Mouse (Mus musculus) frontal cortex, adult 2 months (tissue): ENCODE measurements around the gene Ptbp3. TPM values are rescaled to one million over a fixed set of nuclear protein-coding genes. Genes with fewer than 3 reads are reported as not detected.

ENCODE experiments used
- DNase-seq, 2 experiments: peaks; one replicate each; pipeline ENCODE4 v3.0.0; 2022; ENCODE audit warnings: low spot score in 1 of 2; ENCODE audit errors: extremely low spot score in 1 of 2
- polyA plus RNA-seq: library from polyadenylated mRNA; depleted of rRNA; stranded (reverse); fragments of >200 nt; gene quantifications from 2 replicates; pipeline ENCODE4 v1.2.3, GENCODE M21; 2012

The Ptbp3 gene
- polyA plus RNA-seq, 1 experiment = 11.4 TPM

DNA sequence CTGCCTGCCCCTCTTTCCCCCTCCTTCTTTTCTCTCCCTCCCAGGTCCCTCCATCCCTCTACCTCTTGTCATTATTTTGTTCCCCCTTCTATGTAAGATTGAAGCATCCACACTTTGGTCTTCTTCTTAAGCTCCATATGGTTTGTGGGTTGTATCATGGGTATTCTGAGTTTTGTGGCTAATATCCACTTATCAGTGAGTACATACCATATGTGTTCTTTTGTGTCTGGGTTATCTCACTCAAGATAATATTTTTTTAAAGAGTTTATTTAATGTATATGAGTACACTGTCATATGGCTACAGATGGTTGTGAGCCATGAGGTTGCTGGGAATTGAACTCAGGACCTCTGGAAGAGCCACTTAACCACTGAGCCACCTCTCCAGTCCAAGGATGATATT is 38.8 kb downstream of the Ptbp3 start:
- DNase-seq = no peak

DNA sequence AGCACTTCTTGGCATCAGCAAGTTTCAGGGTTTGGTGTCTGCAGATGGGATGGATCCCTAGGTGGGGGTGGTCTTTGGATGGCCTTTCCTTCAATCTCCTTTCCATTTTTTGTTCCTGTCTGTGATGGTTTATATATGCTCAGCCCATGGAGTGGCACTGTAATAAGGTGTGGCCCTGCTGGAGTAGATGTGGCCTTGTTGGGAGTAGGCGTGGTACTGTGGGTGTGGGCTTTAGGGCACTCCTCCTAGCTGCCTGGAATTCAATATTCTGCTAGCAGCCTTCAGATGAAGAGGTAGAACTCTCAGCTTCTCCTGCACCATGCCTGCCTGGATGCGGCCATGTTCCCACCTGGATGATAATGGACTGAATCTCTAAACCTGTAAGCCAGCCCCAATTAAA is 39.6 kb downstream of the Ptbp3 start:
- no peak for DNase-seq

DNA sequence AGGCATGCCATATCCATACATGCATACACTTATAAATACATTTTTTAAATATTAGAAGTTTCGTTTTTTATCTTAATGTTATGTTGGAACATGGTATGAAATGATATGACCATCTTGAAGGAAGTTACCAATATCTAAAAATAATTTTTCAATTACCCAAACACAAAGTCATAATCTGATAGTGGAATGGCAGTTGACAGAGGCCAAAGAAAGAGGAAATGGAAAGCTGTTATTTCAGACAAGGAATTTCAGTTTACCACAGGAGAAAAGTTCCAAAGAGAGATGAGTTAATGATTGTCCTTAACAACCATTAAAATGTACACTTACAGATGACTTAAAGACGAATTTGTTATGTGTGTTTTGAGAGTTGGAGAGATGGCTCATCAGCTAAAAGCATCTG is 41.4 kb downstream of the Ptbp3 start:
- no peak for DNase-seq

DNA sequence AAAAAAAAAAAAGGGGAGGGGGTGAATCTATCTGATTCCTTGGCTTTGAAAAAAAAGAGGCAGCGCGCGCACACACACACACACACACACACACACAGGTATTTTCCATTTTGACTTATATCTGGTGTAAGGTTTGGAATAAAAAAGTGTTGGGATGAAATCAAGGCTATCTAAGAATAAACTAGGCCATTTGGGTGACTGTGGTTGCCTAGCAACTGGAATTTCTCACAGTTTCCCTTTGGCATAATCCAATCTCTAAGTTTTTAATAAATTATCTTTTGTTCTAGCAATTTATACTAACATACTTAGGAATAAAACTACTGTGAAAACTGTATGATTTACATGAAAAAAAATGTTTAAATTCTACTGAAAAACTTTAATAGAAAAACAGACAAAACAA is 42.5 kb downstream of the Ptbp3 start:
- peak in 1 of 2 experiments; percentile 26 for DNase-seq

DNA sequence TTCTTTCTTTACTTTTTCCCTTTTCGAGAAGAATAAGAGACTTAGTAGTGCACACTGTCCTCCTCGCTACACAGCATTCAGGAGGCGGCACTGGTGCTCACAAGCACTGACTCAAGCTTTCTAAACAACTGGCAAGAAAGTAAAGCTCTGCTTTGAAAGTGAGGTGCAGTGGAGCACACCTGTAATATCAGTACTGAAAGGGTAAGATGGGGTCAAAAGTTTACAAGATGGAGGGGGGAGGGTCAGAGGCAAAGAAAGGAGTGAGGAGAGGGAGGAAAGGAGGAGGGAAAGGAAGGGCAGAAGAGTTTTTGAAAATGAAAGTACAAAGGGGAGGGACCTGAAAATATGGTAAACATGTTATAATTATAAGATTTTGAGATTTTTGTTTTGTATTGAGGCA is 43.7 kb downstream of the Ptbp3 start:
- DNase-seq = no peak

DNA sequence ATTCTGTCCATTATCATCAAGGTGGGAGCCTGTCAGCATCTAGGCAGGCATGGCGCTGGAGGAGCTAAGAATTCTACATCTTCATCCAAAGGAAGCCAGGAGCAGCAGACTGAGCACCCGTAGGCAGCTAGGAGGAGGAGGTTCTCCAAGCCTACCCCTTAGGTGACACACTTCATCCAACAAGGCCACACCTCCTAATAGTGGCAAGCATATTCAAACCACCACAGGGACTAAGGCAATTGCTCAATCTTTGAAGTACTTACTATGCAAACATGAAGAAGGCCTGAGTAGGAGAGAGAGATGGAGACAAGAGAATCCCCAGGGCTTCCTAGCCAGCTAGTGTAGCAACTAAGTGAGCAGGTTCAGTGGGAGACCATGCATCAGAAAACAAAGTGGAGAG is 58.1 kb downstream of the Ptbp3 start:
- DNase-seq = no peak

DNA sequence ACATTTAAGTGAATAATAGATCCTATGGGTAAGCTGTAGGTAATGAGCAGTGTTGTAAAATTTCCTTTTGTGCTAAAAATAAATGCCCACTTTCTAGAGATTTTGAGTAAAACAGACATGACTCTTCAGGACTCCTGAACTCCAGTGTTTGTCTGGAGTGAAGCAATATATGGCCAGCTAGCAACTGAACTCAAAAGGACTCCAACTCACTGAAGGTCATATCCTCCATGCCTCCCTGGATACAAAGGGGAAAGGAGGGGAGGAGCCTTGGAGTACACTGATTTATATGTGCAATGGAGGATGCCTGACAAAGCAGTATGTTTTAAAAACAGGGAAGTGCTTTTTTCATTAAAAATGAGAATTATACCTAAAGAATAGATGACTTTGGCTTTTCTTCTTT is 77.9 kb downstream of the Ptbp3 start:
- no peak for DNase-seq

DNA sequence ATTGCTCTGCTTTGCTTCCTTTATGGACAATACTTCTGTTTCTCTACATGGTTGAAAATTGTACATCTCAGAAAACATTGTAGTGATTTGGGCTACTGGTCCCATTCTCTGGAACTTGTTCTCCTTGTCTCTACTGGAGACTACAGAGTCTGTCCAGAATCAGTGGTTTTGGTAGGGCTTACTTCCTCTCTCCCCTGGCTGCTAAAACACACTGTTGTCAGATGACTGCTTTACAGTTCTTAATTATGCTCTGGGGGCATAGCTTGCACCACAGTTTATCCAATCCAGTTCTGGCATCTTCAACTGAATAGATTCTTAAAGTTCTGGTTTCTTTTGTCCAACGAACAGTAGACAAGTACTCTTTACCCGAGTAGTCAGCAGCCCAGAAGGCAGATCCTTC is 83.7 kb downstream of the Ptbp3 start:
- DNase-seq = no peak

DNA sequence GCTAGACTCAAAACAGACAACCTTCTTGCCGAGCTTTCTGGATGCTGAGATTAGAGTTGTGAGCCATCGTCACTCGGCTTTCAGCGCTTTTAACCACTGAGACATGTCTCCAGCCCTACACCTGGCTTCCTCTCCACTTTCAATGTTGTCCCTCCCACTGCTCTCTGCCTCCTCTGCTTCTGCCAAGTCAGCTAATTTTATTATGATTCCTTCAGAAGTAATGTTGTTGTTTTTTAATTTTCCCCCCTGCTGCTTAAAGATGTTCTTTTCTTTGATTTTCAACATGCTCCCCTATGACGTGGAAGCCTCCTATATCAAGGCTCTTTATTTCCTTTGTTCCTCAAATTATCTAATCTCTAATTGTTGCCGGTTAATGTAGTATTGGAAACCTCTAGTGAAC is 84.5 kb downstream of the Ptbp3 start:
- DNase-seq = no peak

DNA sequence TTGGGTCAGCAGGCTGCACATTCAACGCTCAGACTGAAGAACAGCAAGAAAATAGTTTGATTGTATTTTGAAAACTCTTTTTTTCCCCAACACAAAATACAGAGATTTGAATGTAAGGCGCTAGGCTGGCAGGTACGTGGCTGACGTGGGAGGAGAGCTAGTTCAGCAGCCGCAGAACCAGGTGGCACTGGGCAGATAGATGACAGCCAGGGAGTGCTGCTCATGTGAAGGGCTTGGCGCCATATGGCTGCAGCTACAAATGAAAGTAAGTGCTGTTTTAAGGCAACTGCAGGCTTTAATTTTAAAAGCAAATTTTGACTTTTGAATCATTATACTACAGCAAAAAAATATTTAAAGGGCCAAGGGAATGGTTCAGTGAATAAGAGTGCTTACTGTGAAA is 86.7 kb downstream of the Ptbp3 start:
- DNase-seq = peak; percentile 63

DNA sequence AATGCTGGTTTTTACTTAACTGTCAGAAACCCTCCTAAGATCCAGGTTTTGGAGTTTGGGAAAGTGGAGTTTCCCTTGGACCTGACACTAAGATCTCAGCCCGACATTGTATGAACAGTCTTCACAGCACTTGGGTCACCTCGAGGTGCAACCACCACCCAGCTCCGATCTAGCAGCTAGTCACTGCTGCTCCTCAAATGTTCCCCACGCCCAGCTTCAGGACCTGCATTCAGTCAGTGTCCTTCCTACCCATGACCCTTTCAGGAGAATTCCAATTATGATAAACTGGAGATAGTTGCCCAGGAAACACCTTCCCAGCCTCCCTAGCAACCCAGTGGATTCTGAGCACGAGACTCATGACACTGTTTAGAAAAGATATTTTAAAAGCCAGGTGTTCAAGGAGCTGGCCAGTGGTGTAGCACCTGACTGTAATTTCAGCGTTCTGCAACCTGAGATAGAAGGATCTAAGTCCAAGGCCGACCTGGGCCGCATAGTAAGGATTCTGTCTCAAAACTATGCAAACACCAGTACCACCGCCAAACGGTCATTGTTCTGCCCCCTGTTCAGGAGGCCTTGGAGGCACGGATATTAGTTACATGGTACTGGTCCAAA is 87.9 kb downstream of the Ptbp3 start:
- no peak for DNase-seq

DNA sequence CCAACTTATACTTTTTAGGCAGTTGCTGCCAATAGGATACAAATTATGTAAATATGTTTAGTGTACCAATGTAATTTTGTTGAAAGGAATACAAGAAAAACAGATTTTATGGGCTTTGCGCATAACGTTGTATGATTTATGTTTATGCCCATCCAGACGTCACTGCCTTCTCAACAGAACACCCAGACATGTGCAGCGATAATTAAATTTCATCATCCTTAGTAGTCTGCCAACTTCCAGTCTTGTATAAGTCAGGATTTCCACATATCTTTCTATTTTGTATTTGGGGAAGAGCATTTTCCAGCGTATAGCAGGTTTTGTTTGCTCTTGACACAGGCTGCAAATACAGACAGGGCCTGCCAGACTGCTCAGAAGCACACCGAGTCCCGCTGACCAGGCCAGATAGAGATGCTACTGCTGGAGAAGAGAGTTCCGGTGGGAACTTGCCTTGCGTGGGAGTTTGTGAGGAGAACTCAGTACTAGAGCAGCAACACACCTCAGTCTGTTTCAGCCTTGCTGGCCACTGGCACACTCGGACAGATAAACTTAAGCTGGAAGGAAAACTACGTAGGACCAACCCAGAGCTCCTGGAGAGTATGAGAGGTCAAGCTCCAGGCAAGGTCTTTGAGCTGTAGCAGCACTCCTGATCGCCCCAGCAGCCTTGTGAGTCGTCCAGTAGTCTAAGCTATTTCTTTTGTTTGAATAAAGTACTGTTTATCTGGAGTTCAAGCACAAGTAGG is 89.8 kb downstream of the Ptbp3 start:
- no peak for DNase-seq

DNA sequence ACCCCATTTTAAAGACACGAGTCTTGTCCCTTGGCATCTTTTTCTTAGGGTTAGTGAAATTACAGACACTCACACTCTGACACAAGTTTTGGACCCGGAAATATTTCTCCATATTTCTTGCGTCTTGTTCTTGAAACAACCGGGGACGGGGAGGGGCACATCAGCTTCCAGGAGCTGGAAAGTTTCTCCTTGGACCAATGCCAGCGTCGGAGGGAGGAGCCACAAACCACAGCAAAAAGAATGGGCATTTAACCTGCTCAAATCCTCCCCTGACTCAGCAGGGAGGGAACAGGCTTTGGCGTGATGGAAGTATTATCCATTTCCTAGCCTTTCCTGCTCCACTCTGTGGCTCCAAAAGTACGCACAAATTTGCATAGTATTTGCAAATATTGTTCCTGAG is 91.2 kb downstream of the Ptbp3 start:
- no peak for DNase-seq

DNA sequence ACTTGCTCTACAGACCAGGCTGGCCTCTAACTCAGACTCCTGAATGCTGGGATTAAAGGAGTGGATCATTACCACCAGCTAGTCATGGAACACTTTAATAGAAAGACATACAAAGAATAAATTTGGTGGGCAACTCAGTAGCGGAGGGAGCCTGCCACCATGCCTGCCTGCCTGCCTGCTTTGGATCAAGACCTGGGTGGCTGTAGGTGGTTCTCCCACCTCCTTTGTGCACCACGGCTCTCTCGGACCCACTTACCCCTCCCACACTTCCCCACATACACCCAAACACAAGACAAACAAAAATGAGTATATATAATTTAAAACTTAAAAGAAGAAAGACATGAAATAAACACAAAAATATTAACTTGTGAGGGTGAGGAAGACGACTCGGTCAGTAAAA is 92.1 kb downstream of the Ptbp3 start:
- no peak for DNase-seq

DNA sequence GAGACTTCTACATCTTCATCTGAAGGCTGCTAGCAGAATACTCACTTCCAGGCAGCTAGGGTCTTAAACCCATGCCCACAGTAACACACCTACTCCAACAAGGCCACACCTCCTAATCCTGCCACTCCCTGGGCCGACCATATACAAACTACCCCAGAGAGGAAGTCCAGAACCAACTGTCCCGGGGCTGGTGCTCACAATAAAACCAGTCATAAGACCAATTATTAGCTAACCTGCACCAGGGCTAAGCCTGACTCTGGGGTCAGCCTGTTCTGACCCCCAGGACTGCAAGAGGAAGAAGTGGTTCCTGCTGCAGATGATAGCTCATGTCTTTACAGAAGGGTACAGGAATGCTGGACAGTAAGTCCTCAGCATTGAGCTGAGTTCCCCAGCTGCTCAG is 93.7 kb downstream of the Ptbp3 start:
- DNase-seq = no peak

DNA sequence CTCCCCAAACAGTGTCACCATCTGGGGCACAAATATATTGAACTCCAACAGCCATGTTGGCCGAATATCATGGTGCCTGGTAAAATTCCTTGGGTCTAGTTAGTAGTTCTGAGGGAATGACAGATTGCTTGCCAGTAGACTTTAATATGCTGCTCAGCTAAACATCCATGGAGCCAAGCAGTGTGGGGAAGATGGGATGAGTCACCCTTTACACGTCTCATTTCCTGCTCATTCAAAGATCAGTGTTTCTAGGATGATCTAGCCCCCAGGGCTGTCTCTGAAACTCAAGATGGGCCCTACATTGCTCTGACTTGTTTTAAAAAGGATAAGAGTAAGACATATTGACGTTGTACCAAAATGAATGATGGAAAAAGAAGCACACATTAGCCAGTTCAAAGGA is 95.1 kb downstream of the Ptbp3 start:
- DNase-seq = peak in 1 of 2 experiments; percentile 30

DNA sequence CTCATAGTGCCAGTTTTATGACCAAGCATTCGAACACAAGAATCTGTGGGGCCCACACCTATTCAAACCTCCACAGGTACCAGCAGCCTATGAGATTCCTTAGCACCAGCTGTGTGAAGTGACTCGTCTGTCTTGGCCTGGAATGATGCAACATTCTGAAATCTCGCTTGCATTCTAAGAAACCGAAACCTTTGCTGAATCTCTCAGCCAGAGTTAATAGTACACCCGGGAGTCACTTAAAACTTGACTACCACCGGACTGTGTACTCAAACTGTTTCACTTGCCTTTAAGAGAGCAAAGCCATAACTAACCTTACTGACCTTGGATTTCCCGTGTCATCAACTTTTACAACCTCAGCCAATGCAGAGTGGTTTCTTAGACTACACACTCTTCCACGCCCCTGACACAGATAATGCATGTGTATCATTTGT is 96.6 kb downstream of the Ptbp3 start:
- no peak for DNase-seq

DNA sequence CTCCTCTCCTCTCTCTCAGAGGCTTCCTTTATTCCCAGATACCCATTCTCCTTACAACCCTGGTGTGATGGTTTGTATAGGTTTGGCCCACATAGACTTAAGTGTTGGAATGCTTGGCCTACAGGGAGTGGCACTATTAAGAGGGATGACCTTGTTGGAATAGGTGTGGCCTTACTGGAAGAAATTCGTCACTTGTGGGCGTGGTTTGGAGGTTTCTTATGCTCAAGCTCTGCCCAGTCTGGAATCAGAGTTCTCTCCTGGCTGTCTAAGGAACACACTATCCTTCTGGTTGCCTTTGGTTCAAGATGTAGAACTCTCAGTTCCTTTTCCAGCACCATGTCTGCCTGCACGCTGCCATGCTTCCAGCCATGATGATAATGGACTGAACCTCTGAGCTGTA is 98.3 kb downstream of the Ptbp3 start:
- no peak for DNase-seq

DNA sequence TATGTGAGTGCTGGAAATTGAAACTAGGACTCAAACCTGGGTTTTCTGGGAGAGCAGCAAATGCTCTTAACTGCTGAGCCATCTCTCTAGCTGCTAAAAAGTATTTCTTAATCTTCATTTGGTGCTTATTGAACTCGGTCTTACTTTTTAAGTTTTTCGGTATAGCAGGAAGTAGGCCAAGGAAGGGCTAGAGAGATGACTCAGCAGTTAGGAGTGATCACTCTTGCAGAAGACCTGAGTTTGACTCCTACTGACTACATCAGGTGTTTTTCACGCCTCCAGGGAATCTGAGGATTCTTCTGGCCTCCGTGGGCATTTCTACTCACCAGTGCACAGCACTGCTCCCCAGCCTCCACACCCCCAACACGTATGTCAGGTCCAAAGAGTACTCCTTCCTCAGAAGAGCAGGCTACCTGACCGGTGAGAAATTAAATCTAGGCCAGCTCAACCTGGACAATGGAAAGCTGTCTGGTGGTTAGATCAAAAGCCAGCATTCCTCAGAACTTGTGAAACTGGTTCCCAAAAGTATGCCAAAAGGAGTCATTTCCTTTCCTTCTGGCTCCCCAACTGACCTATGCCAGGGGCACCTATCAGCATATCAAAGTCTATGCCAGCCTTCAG is 98.8 kb downstream of the Ptbp3 start:
- DNase-seq = no peak

DNA sequence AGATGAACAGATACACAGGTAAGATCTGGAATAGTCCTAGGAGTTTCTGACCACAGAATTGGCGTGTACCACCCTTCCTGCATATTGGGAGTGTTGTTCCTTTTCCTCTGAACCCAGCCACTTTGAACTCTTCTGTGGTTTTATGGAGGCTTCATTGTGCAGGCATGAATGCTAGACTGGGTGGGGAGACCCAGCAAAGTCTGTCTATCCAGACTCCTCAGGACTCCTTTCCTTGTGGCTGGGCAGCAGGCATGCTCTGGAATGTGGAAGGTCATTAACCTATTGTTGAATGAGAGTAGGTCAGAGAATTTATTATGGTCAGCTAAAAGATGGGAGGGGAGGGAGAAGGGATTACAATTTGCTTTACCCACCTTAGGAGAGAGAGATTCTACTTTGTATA is 101.9 kb downstream of the Ptbp3 start:
- DNase-seq = no peak

DNA sequence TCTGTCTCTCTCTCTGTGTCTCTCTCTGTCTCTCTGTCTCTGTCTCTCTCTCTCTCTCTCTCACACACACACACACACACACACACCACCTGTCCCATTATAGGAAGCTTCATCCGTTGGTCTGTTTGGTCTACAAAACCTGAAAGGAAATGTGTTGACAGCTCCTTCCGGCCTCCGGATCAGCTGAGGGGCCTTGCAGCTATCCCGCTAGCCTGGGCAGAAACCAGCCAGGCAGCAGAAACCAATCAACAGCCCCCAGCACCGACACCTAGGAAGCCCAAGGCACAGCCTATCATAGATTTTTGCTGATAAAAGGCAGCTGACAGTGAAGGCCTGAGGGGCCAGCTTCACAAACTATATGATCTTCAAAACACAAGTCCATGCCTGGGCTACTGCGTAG is 103.6 kb downstream of the Ptbp3 start:
- DNase-seq = no peak

DNA sequence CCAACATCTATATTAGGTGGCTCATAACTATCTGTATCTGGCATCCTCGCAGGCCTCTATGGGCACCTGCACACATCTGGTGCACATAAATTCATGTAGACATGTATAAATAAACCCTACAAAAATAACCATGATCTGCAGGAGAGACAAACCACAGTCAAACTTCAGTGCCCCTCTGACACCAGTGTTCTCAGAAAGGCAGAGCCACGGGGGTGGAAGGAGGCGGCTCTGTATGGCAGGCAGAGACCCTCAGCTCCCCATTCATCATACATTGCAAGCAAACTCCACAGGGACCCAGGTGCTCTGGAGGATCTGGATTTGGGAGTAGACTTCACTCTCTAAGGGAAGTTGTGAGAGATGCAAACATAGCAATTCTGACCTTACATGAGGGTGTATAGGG is 104.2 kb downstream of the Ptbp3 start:
- DNase-seq = no peak
